Mouse (Mus musculus) liver, postnatal 0 days (tissue): ENCODE results near the gene Gm3005. TPM values are rescaled to one million over a fixed set of nuclear protein-coding genes. Genes with fewer than 3 reads are reported as not detected.
"Not testable (repeated sequence)": the region's sequence is repeated elsewhere in the genome, so short reads cannot be mapped to it uniquely, and the experiment has no call there.

Experiments
- ATAC-seq: fragments of 200-750 bp; cut with Nextera tagmentation; 2 replicates; pipeline ENCODE4 v1.8.0; 2017; ENCODE audit warnings: mild to moderate bottlenecking, moderate library complexity
- DNase-seq: peaks from one replicate; pipeline ENCODE4 v3.0.0-alpha.2; 2016
- H3K27ac ChIP-seq: fragments of 300-500 bp; sonication (generic); 2 replicates; pipeline ENCODE4 v1.5.1; 2014; ENCODE audit warnings: antibody characterized with exemption, moderate library complexity, mild to moderate bottlenecking, low read depth
- H3K27me3 ChIP-seq: fragments of 300-500 bp; sonication (generic); 2 replicates; pipeline ENCODE4 v1.6.1; 2014; ENCODE audit warnings: low read length, control low read depth, mixed read lengths; ENCODE audit not compliant: insufficient read depth
- H3K36me3 ChIP-seq: fragments of 300-500 bp; sonication (generic); replicated peaks from 2 replicates; pipeline ENCODE4 v1.6.1; 2014; ENCODE audit warnings: mild to moderate bottlenecking, control low read depth, low read length, moderate library complexity, mixed read lengths; ENCODE audit not compliant: insufficient read depth
- H3K4me1 ChIP-seq: fragments of 300-500 bp; sonication (generic); 2 replicates; pipeline ENCODE4 v1.6.1; 2014; ENCODE audit warnings: antibody characterized with exemption, mild to moderate bottlenecking, control low read depth; ENCODE audit not compliant: insufficient read depth
- H3K4me2 ChIP-seq: fragments of 300-500 bp; sonication (generic); 2 replicates; pipeline ENCODE4 v1.6.1; 2014; ENCODE audit warnings: low read depth, mild to moderate bottlenecking, low read length, moderate library complexity, mixed read lengths
- H3K4me3 ChIP-seq: fragments of 300-500 bp; sonication (generic); 2 replicates; pipeline ENCODE4 v1.5.1; 2014; ENCODE audit warnings: low read depth, low read length
- H3K9ac ChIP-seq: fragments of 300-500 bp; sonication (generic); replicated peaks from 2 replicates; pipeline ENCODE4 v1.6.1; 2014; ENCODE audit warnings: mild to moderate bottlenecking, moderate library complexity
- H3K9me3 ChIP-seq: fragments of 300-500 bp; sonication (generic); 2 replicates; pipeline ENCODE4 v1.6.1; 2016; ENCODE audit warnings: mild to moderate bottlenecking, control low read depth, low read length, mixed read lengths
- WGBS: fragments of 180-500 bp; shearing (Covaris S2); extraction: QIAGEN DNeasy Blood & Tissue Kit; methylation state at CpG from one replicate; pipeline ENCODE4 v1.1.7; 2014; ENCODE audit not compliant: insufficient replicate concordance; 5-methylcytosine and 5-hydroxymethylcytosine counted together
- polyA plus RNA-seq: library from polyadenylated mRNA; unstranded; fragments of >200 nt; fragmentation: Nextera tagmentation; extraction: Ambion mirVana; gene quantifications from 2 replicates; pipeline ENCODE4 v1.2.1, GENCODE M21; 2015

Gene Gm3005
- polyA plus RNA-seq: not detected in 2 replicates

GRCm38 (mm10) chr14:3427803-3428202 is at the start of gene Gm3005:
TSS of gene Gm3005 (plus strand) at chr14:3428103.
- not testable (repeated sequence) for H3K4me3 ChIP-seq, H3K4me2 ChIP-seq, H3K9me3 ChIP-seq, H3K27ac ChIP-seq, H3K27me3 ChIP-seq, DNase-seq, H3K36me3 ChIP-seq, H3K4me1 ChIP-seq, H3K9ac ChIP-seq, ATAC-seq
- no CpG with 5 or more reads among the region's 2 CpGs for WGBS

GRCm38 (mm10) chr14:3394793-3395192 is 33.1 kb upstream of the Gm3005 start, which contains the start of gene Gm10413:
TSS of gene Gm10413 (plus strand) at chr14:3395093.
- WGBS: no CpG with 5 or more reads among the region's 2 CpGs
- DNase-seq, H3K9me3 ChIP-seq, H3K9ac ChIP-seq, H3K4me3 ChIP-seq, H3K4me2 ChIP-seq, H3K27ac ChIP-seq, H3K4me1 ChIP-seq, ATAC-seq, H3K36me3 ChIP-seq, H3K27me3 ChIP-seq: not testable (repeated sequence)

DNA sequence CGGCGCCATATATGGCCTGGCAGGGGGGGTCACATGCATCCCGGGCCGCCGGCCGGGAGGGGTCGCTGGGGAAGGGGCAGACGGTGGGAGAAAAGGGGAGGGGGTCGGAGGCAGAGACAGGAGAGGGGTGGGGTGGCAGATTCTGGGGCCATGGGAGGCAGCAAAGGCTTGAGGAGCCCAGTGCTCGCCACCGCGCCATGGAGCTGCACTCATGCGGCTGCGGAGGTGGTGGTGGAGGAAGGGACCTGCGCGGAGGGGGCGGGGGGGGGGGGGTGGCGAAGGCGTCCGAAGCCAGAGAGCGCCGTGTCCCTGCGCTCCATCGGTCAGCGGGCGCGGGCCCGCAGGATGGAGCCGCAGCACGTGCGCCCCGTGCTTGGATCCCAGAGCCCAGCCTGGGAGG is 15.6 kb upstream of the Gm3005 start, which contains the start of gene Gm10409:
Gm10409 (plus strand) TSS at position 301 of the 400 bp plus-strand sequence.
- not testable (repeated sequence) for ATAC-seq, H3K27ac ChIP-seq, H3K4me1 ChIP-seq, H3K9ac ChIP-seq, H3K9me3 ChIP-seq, H3K4me3 ChIP-seq, H3K27me3 ChIP-seq, H3K36me3 ChIP-seq, H3K4me2 ChIP-seq, DNase-seq
- no CpG with 5 or more reads among the region's 32 CpGs for WGBS

DNA sequence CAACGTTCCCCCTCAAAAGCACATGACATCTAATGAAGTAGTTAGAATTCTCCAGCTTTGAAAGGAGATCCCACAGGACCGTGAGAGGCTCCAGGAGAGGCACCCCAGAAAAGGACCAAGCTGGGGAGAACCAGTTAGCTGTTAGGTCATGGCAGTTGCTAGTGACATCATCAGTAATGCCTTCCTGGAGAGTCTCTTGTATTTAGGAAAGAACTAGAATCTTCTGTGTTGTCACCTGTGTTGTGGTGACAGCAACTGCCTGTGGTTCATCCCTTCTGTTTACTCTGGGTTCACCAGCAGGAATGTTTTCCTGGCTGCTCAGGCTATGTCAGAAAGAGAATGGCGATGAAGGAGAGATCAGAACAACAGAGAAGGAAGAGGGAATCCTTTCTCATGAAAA is 21.2 kb downstream of the Gm3005 start, which contains the start of gene Gm10408:
Gm10408 (plus strand) TSS at position 301 of the 400 bp plus-strand sequence.
- H3K4me2 ChIP-seq, ATAC-seq, H3K36me3 ChIP-seq, H3K4me1 ChIP-seq, H3K4me3 ChIP-seq, H3K27me3 ChIP-seq, H3K9me3 ChIP-seq, H3K27ac ChIP-seq, DNase-seq, H3K9ac ChIP-seq: not testable (repeated sequence)
- no CpG with 5 or more reads among the region's 3 CpGs for WGBS

- not testable (repeated sequence) for H3K36me3 ChIP-seq, H3K27me3 ChIP-seq, H3K27ac ChIP-seq, H3K9ac ChIP-seq, H3K9me3 ChIP-seq, H3K4me1 ChIP-seq, H3K4me3 ChIP-seq, H3K4me2 ChIP-seq, DNase-seq, ATAC-seq
- no CpG with 5 or more reads among the region's 2 CpGs for WGBS
Observed at GRCm38 (mm10) chr14:3634212-3634611, 206.3 kb downstream of the Gm3005 start, which contains the start of gene Gm3012. TSS of gene Gm3012 (plus strand) at chr14:3634512.

Other genes starting within 250 kb of the Gm3005 start
- not detected in 2 replicates for gene Gm5795, start 239.8 kb upstream of the Gm3005 start, polyA plus RNA-seq
- gene D830030K20Rik, start 219.6 kb upstream of the Gm3005 start, polyA plus RNA-seq: 0.46 and 0.58 TPM in 2 replicates
- gene Gm2956, start 95.5 kb upstream of the Gm3005 start, polyA plus RNA-seq: not detected in 2 replicates
- not detected in 2 replicates for gene Gm10413, start 33.0 kb upstream of the Gm3005 start, polyA plus RNA-seq
- gene Gm10409, start 15.5 kb upstream of the Gm3005 start, polyA plus RNA-seq: not detected in 2 replicates
- not detected in 2 replicates for gene Gm10408, start 21.3 kb downstream of the Gm3005 start, polyA plus RNA-seq
- gene Gm3012, start 206.4 kb downstream of the Gm3005 start, polyA plus RNA-seq: not detected in 2 replicates
- gene Gm3020, start 223.9 kb downstream of the Gm3005 start, polyA plus RNA-seq: not detected in 2 replicates